Mouse (Mus musculus): ENCODE results near the gene Mdp1. TPM values are rescaled to one million over a fixed set of nuclear protein-coding genes. Genes with fewer than 3 reads are reported as not detected.

The Mdp1 gene
- 10 to 100 TPM; 55.6 to 72.2 TPM for total RNA-seq (2021)

DNA sequence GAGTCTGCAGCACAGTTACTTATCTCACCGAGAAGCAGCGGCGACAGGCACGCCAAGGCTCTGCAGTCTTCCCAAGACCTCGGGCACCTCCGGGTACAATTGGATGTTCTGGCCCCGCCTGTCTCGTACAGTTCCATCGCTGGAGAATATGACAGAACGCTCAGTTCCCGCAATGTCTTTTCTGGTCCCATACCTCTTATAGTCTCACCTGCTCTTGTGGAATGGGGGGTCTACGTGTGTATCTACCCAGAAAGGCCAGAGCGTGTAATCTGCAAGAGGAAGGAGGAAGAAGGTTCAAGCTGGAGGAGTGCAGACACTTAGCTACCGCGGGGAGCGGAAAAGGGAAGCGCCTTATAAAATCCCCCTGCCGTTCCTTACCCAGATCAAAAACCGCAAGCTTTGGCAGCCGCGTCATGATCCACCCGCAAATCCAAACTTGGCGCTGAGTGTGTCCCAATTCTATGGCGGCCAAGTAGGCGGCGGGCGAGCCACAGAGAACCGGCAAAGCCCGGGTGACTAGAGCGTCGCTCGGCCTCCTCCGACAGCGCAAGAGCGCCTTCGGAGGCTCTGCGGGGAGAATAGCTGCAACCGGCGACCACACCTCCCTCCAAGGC lies at the start of gene Mdp1:
Mdp1 (minus strand) TSS at position 549 of the 614 bp plus-strand sequence.
- intact Hi-C loops (cut with DNase I) = loop anchor here (2.0 kb wide), 1 partner anchor 15 kb away; no protein-coding TSS in a partner anchor
- peak; percentile 82 to 87 for DNase-seq

DNA sequence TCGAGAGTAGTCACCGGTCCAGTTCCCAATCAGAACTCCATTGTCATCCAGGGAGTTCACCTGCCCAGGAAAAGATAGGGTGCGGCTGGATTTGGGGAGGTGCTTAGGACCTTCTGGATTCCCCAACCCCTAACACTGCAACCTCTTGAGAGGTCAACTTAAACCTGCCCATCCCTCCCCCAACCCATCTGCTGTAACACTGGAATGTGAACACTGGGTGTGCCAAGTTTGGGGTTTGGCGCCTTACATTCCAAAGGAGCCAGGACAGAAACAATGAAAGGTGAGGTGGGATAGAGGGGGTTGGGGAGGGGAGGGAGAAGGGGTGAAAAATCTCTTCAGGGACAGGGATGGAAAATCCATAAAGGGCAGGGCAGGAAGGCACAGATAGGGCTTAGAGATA lies 49.2 kb upstream of the Mdp1 start:
- intact Hi-C loops (cut with DNase I) = no loop called here
- no peak for DNase-seq

- DNase-seq = no peak
- intact Hi-C loops (cut with DNase I) = no loop called here
Measured at GRCm38 (mm10) chr14:55707397-55707796, 47.1 kb upstream of the Mdp1 start.

DNA sequence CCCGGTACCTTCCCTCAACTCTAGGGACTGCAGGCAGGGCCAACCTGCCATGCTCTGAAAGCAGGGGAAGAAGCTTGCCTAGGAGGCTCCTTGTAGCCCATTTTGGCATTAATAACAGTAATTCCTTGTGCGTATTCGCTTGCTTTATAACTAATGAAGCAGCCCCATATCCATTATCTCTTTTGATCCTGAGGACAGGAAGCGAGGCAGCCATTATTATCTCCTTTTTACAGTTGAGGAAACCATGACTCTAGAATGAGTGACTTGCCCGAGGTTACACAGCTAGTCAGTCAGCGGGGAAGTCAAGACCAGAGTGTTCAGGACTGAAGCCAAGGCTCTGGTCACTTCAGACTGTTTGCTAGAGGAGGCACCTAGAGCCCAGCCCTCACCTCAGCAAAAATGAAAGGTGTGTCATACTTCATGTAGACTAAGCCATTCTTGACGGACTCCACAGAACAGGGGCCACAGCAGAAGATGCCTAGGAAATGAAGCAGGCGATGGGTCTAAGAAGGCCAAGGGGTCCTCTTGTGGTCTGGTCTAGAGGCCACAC lies 45.8 kb upstream of the Mdp1 start:
- DNase-seq = no peak
- intact Hi-C loops (cut with DNase I) = no loop called here

- intact Hi-C loops (cut with DNase I) = no loop called here
- no peak for DNase-seq
Measured at GRCm38 (mm10) chr14:55702761-55703160, 42.5 kb upstream of the Mdp1 start.

DNA sequence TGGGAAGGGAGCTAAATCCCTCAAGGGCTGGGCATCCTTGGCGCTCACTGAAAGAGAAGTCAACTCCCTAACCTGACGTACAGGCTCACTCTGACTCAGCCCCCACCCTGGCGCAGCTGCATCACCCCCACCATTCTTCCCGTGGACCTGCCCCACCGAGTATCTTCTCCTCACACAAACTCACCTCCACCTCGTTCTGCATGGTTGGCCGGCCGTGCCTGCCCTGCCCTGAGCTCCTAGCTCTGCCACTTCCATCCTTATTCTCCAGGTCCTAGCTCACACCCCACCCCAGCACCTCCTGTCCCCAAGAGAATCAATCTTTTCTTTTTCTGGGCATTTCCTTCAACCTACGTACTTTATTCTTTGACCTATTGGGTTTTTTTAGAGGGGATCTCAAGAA lies 40.8 kb upstream of the Mdp1 start:
- no peak for DNase-seq
- intact Hi-C loops (cut with DNase I) = no loop called here

GRCm38 (mm10) chr14:55697226-55697625 lies 36.9 kb upstream of the Mdp1 start:
- no peak for DNase-seq
- intact Hi-C loops (cut with DNase I) = no loop called here

GRCm38 (mm10) chr14:55689433-55689832 lies 29.1 kb upstream of the Mdp1 start:
- intact Hi-C loops (cut with DNase I) = no loop called here
- no peak for DNase-seq

GRCm38 (mm10) chr14:55682118-55682493 lies 21.8 kb upstream of the Mdp1 start:
- intact Hi-C loops (cut with DNase I) = loop anchor here (1.0 to 2.0 kb wide), 2 partner anchors 39 to 61 kb away; no protein-coding TSS in a partner anchor
- DNase-seq = no peak

GRCm38 (mm10) chr14:55681160-55682117 lies 21.1 kb upstream of the Mdp1 start, which contains the start of gene Tinf2:
Gene Tinf2, minus strand, starts transcription at chr14:55681820.
- intact Hi-C loops (cut with DNase I) = loop anchor here (1.0 to 2.0 kb wide), 2 partner anchors 39 to 62 kb away; no protein-coding TSS in a partner anchor
- peak; percentile 94 to 96 for DNase-seq

- intact Hi-C loops (cut with DNase I) = no loop called here
- no peak for DNase-seq
Measured at GRCm38 (mm10) chr14:55677615-55678014, 17.3 kb upstream of the Mdp1 start.

DNA sequence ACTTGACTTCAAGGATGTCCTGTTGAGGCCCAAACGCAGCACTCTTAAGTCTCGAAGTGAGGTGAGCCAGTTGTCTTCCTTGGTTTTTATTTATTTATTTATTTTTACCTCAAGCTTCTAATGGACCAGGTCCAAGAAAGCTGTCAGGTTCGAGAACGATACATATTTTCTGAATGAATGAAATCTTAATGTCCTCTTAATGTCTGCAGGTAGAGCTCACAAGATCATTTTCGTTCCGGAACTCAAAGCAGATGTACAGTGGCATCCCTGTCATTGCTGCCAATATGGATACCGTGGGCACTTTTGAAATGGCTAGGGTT lies 12.4 kb upstream of the Mdp1 start:
- intact Hi-C loops (cut with DNase I) = no loop called here
- DNase-seq = no peak

DNA sequence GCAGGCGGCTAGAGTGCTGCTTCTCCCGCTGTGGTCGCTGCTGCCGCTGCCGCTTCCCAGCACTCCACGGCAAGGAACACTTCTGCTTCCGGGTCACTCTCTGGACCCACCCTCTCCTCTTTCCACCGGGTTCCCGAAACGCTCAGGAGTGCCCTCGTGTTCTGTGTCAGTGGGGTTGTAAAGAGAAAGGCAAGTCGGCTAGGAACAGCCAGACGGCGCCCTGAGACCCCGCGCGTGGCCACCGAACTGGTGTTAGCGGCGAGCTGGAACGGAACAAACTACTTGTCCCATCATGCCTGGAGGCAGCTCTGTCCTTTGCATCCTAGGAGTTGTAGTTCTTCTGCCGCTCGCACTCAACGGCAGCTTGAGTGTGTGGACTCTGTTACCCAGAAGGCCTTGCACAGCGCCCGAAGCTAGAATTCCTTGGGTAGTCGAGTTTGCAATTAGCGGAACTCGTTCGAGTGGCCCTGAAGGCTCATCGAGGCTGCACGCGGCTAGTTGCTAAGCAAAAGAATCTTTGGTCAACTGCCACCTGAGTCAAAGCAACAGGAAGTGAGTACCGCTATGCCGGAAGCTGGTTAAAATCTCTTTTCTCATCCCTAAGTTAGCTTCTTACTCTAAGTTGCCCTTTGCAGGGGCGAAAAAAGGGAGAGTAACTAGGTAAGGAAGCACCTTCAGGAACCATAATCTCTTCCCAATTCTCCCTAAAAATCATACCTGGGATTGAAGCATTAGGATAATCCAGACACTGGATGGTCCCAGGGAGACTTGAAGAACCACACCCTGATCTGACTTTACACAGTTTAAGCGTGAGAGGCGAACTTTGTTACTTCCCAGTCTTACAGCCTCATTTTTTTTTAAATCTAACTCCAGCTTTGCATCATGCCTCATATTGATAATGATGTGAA lies 11.8 kb upstream of the Mdp1 start, which contains the start of the genes Gmpr2 and Nedd8:
Gmpr2 (plus strand) TSS at position 109 of the 908 bp plus-strand sequence.
Nedd8 (minus strand) TSS at position 292 of the 908 bp plus-strand sequence.
- intact Hi-C loops (cut with DNase I) = no loop called here
- peak; percentile 93 to 94 for DNase-seq

GRCm38 (mm10) chr14:55671486-55671832 lies 11.2 kb upstream of the Mdp1 start:
- intact Hi-C loops (cut with DNase I) = no loop called here
- no peak for DNase-seq

DNA sequence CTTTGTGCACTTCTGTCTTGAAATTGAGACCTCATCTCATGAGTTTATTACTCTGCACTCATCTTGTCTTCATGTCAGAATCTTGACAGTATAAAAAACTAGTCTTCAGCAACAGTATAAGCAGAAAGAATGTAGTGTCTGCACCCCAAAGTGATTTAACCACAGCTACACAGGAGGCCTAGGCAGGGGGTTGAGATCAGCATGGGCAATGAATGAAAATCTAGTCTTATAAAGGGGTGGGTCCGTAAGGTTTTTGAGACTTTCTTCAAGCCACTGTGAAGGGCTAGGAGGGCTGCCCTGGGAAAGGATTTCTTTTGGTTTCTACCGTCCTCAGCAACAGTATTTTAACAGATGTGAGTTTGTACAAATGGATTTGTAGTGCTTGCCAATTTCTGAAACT lies 328 bp upstream of the Mdp1 start:
- intact Hi-C loops (cut with DNase I) = loop anchor here (2.0 kb wide), 1 partner anchor 16 kb away; no protein-coding TSS in a partner anchor

GRCm38 (mm10) chr14:55658011-55658410 lies 2.3 kb downstream of the Mdp1 start:
- DNase-seq = peak in 1 of 2 experiments; percentile 14
- intact Hi-C loops (cut with DNase I) = no loop called here

More for the DNA sequence above, 328 bp upstream of the Mdp1 start:
- DNase-seq = no peak

GRCm38 (mm10) chr14:55656935-55657334 lies 3.4 kb downstream of the Mdp1 start:
- peak; percentile 38 to 45 for DNase-seq

DNA sequence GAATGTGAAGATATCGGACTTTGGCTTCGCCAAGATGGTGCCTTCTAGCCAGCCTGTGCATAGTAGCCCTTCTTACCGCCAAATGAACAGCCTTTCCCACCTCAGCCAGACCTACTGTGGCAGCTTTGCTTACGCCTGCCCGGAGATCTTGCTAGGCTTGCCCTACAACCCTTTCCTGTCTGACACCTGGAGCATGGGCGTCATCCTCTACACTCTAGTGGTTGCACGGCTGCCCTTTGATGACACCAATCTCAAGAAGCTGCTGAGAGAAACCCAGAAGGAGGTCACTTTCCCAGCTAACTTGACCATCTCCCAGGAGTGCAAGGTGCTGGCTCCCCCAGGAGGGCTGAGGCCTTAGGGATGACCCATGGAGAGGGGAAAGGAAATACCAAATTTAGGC lies 8.8 kb downstream of the Mdp1 start:
- intact Hi-C loops (cut with DNase I) = no loop called here
- DNase-seq = no peak

More at GRCm38 (mm10) chr14:55656935-55657334, 3.4 kb downstream of the Mdp1 start:
- intact Hi-C loops (cut with DNase I) = no loop called here

GRCm38 (mm10) chr14:55649884-55650283 lies 10.4 kb downstream of the Mdp1 start, which contains the start of gene Tssk4:
Gene Tssk4, plus strand, starts transcription at chr14:55650184.
- DNase-seq = no peak
- intact Hi-C loops (cut with DNase I) = no loop called here
